Mouse (Mus musculus): ENCODE measurements at regions not wholly inside any gene's neighbourhood (a gene's known extent, or its start where the extent isn't known, plus 50 kb on each side); places are given as distances from the start of the nearest gene placed in this dataset.
"Not testable (repeated sequence)": the region's sequence is repeated elsewhere in the genome, so short reads cannot be mapped to it uniquely, and the experiment has no call there.

DNA sequence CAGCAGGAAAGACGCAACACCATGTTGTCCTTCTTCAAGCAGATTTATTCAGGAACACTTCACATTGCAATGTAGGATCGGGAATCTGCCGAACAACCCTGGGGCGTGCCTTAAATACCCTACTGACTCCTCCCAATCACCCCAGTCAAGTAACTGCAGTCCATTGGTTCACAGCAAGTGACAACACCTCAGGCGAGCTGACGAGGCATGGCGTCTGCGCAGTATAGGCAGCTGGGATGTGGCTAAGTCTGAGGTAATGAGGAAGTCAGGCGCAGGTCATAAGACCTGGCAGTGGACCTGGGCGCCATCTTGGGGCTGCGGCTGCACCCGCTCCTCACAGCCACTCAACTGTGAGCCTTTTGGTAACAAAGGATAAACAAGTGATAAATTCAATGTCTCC lies 96.2 kb upstream of the Arhgap20 start:
- H3K4me3 ChIP-seq (ENCODE audit: insufficient read depth, low read depth, low read length); H3K4me1 ChIP-seq (ENCODE audit: control insufficient read depth, insufficient read depth, insufficient read length, low read length); H3K27ac ChIP-seq (replicated peaks; ENCODE audit: low read depth, low read length): not testable (repeated sequence)

GRCm38 (mm10) chr9:51670531-51670930 lies 94.6 kb upstream of the Arhgap20 start:
- no peak overlapping the region for H3K27ac ChIP-seq (replicated peaks; ENCODE audit: low read depth, low read length)
- H3K4me3 ChIP-seq (ENCODE audit: insufficient read depth, low read depth, low read length), result no peak overlapping the region
- H3K4me1 ChIP-seq (ENCODE audit: control insufficient read depth, insufficient read depth, insufficient read length, low read length), result no peaks in the 10 kb centered on the region

- Histone ChIP-seq H3K27ac (replicated peaks; ENCODE audit: low read depth, low read length) (0 out of 2 replicates have a peak overlapping the region, but pooled peaks have one; percentile 62), H3K4me3 (ENCODE audit: insufficient read depth, low read depth, low read length) (no peak overlapping the region), H3K4me1 (ENCODE audit: control insufficient read depth, insufficient read depth, insufficient read length, low read length) (no peaks in the 10 kb centered on the region)
Measured at GRCm38 (mm10) chr9:51686536-51686935, 78.6 kb upstream of the Arhgap20 start.

DNA sequence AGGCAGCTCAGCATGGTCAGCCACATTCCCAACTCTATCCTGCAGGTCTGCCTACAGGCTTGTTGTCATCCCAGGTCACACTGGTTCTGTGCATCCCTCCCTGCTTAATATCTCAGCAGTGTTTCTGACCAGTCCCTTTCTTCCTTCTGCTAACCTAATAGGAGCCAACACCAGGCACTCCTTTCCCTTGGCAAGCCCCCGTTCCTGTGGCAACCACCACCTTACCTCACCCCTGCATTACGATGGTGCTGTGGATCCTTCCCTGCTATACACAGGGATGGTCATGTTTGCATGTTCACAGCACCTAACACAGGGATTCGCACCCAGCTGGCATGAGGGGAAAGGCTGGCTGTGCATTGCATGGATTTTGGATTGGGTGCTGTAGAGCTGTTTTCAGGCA lies 50.8 kb upstream of the Arhgap20 start:
- H3K4me3 ChIP-seq (ENCODE audit: insufficient read depth, low read depth, low read length), result no peak overlapping the region
- H3K27ac ChIP-seq (replicated peaks; ENCODE audit: low read depth, low read length), result no peak overlapping the region
- H3K4me1 ChIP-seq (ENCODE audit: control insufficient read depth, insufficient read depth, insufficient read length, low read length), result no peaks in the 10 kb centered on the region

Measured in brown adipose tissue, adult 24 weeks (tissue).